Mouse (Mus musculus) layer of hippocampus, adult 11-12 months (tissue): ENCODE results near the gene Robo1.

Experiments used
- DNase-seq: peaks from one replicate; pipeline ENCODE4 v3.0.0; 2022; ENCODE audit warnings: low spot score

Robo1 gene

DNA sequence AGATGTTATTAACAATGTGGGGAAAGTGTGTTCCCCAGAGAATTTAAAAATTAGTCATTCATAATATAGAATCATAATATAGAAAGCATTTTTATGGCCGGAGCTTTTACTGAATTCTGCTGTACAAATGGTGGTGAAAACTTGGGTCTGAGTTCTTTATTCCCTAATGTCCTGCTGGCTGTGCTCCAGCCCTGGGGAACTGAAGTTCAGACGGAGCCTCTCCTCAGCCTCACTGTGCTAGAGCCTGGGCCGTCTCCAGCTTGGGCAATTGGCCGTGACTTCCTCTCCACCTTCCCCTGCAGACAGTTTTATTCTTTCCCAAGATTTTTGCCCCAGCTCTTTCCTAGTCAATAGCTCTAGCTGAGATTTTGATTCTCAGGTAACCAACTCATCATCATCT, 429.0 kb downstream of the Robo1 start:
- no peak for DNase-seq

DNA sequence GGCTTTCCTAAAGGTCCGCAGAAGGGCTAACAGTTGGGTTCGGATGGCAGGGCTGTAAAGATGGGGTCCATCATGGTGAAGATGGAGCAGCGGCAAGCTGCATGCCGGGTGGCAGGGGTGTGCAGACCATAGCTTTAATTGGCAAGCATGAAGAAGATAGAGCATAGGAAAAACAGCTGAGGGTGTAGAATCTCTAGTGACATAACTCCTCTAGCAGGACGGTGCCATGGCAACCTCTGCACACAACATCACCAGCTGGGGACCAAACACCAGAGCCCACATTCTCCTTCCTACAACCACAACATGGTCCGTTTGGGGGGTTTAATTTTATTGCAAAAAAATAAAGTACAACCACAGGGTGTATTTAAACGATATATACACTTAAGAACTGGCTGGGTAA, 432.1 kb downstream of the Robo1 start:
- peak; percentile 12 for DNase-seq

DNA sequence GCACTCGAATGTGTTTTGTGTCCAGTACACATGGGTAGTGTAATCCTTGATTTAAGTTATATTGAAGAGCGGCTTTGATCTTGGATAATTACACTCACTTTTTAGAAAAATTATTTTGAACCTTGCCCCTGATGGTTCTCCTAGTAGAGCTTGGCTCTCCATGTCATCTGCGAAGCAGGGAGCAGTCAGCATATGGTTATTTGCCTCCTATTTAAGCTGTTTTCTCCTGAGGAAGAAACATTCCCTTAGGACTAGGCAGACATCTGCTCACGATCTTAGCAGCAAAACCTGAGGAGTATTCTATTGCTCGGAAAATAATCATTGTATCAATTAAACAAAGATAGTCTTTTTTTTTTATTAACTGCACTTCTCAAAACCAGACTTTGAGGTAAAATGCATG, 439.6 kb downstream of the Robo1 start:
- DNase-seq, result no peak

DNA sequence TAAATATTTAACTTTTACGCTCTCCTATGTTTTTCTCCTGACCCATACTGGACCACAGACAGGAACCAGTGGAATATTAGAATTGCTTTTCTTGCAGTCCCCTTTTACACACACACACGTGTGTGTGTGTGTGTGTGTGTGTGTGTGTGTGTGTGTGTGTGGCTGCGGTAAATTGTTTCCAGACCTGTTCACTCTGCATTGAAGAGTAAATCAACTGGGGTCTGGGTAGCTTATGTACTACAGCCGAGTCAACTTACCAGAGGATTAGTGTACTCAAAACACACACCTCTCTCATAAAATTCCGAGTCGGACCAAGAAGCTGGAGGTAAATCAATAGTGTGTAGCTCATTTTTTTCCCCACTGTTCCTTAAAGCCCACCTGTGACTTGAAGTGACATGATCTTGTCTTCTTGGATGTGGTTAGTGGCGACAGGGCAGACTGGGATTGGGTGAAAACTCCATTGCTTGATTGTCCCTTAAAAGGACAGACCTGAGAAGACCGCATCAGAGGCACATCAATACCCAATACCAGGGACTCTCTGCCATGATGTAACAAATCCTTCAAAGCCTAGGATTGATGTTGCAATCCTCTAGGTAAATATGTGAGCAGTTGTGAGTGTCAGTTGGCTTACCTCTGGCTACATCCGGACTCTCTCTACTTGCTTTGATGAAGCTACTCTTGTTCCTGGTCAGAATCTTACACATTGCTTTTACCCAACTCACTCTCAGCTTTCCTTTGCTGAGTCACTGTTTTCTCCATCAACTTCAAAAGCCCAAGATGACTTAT, 457.2 kb downstream of the Robo1 start:
- DNase-seq, result no peak

DNA sequence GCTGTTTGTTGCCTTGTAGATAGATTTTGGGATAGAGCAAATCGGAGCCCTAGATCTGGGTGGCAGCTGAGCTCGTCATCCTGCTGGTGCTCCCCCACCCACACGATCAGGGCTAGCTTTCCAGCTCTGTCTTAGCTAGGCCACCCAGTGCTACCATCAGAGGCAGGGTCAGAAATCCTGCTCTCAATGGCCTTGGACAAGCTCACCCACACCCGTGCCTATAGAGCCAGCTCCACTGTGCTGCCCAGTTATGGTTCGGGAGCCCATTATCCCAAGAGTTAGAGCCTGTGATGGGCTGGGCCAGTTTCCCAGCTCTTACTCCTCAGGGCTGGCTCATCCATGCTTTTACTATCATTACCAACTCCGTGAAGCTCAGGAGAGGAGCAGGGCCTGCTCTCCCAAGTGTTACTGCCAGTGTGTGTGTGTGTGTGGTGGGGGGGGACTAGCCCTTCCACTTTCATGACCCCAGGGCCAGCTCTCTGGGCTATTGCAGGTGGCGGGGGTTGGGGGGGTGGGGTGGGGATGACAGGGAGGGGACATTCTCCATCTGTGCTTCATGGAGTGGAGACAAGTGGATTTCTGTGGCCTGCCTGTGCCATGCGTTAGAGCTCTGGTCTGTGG, 461.2 kb downstream of the Robo1 start:
- no peak for DNase-seq

DNA sequence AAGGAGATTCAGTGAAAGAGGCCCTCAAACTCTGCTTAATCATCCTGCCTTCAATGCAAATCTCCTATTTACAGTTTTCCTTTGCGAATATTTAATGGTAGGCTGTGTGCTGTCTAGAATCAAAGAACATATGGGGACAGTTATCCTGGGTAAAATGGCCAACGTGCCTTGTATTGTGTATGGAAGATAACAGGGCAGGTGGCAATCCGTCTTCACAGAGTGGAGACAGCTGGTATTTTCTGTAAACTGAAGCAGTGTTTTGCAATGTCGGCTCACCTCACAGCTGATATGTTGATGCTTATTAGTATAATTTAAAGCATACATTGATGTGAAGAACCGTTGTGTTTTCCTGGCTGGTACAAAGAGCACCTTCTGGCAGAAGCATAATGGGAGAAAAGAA, 464.2 kb downstream of the Robo1 start:
- no peak for DNase-seq

DNA sequence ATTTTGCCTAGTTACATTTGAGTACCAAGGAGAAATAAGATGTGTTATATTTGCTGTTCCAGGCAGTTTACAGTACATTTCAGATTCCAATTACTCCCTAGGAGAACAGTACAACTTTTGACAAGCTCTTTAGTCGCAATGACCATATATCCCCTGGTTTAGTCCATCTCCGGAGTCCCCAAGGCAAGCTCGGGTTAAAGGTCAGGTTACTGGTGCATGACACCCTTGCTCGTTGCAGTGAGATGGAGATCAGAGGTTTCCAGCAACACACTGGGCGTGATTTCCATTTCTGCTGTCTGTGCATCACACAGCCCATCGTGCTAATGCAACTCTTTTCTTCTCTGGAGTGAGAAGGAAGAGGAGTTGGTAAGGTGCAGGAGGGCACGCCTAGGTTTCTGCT, 464.9 kb downstream of the Robo1 start:
- no peak for DNase-seq

DNA sequence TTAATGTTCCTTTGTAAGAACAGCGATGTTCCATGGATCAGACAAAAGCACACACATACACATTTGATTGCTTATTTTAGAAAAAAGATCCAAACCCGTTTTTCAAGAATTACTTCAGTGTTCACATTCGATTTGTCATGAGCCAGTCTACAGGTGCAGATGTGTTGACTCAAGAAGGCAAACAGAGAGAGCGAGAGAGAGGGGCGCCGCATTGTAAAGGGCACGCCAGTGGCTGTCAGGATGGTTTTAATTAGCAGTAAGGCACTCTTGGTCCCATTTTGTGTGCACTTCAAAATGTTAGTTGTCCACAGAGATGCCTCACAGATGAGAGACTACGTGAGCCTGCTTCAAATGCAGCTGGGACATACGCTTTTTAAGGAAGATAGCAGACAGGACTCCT, 470.4 kb downstream of the Robo1 start:
- DNase-seq, result no peak

DNA sequence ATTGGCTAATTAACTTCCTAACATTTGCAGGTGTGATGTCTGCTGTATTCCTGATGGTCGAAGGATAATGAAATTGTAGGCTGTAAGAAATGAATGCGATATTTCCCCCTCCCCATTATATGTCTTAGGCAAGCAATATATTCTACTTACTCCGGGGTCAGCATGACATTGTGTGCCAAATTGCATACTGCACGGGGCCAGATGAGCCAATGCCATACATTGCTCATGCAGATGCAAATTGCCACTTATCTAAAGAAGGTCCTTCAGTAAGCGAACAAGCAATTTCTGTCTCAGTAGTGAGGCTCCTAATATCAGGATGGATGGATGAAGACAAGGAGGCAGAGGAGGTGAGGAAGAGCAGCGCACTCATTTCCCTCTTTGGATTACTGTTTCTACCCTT, 474.1 kb downstream of the Robo1 start:
- no peak for DNase-seq

DNA sequence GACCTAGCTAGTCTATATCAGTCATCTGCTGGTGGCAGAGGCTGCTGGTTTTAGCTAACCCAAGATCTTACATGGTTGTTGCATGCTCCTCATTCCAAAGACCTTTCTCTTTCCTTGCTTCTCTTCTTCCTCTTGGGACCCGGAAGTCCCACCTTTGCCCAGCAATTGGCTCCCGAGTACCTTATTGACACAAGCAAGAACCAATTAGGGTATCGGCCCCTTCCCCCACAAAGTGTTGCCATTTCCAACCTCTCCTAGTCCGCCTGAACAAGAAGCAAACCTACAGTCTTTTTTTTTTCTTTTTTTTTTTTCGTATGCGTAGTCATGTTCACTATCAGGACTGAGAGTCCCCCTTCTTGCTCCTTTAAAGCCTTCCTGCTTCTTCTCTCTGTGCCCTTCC, 478.0 kb downstream of the Robo1 start:
- DNase-seq, result no peak

DNA sequence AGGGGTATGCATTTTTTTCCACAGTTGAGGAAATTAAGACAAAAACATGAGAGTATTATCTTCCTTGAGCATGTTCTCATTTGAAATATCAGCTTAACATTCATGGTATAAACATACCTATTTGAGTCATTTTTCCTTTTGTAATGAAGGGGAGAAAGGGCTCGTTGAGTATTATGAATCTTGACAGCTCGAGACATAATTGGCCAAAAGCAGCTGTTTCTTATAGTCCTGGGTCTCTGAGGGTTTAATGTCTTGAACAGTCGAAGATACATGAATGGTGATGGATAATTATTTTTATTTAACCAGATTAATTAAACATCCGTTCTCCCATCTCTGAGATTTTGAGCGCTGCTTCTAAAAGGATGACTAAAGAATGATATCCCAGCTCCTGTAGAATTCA, 478.5 kb downstream of the Robo1 start:
- no peak for DNase-seq

DNA sequence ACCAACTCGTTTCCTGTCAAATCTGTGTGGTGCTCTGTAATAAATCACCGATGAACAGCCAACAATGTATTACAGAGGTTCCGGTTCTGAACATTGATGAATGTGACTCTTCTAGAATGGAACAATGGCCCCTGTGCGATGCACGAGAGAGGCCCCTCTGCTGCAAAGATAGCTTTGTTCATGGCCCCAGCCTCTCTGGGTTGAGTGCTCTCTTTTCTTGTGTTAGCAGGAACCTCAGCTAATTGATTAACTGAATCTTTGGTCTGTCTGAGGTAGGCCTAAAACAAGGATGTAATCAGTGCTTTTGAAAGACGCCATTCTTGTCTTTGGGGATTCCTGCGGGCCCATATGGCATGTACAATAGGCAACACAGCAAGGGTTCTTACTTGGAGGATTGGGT, 479.9 kb downstream of the Robo1 start:
- DNase-seq, result no peak

DNA sequence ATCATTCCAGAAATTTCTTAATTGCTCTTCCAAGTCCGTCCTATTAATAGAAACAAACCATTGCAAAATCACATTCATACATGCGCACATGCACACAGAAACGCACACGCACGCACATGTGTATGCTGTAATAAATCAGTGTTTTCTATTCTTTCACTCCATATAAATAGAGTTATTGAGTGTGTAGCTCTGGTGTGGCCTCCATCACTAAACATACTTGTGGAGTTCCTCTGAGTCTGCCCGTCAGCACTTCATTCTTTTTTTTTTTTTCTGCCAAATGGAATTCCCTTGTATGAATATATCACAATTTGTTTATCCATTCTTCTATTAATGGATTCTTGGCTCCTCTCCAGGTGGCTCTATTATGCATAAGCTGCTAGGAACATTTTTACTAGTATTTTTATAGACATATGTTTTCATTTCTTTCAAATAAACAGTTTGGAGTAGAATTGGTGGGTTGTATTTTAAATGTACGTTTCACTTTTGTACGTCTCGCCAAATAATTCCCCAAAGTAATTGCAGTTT, 483.1 kb downstream of the Robo1 start:
- DNase-seq, result no peak

DNA sequence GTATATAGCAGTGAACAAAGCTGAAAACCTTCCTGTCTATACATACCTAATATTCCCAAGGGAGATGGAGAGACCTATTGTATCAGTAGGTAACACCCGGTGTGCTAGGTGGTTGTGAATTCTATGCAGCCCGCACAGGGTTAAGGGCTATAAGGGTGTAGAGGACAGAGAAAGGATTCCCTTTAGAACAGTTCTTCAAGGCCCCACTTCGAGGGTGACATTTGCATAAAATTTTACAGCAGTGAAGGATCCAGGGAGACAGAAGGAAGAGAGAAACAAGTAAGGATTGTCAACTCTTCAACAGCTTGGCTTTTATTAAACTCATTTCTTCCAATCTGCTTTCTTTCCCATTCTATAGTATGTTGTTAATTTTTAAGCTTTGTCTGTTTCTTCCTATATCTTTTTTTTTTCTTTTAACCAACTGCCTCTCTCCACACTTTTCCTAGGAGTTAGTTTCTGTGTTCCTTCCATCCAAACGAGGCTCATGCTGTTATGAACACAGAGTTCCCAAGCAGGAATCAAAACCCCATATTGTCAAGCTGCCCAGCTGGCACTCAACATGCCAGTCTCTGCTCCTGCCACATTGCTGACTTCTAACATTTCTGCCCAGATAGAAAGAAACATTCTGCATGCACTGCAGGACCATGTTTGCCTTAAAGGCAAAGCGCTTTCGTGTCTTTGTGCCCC, 486.7 kb downstream of the Robo1 start:
- peak; percentile 70 for DNase-seq

DNA sequence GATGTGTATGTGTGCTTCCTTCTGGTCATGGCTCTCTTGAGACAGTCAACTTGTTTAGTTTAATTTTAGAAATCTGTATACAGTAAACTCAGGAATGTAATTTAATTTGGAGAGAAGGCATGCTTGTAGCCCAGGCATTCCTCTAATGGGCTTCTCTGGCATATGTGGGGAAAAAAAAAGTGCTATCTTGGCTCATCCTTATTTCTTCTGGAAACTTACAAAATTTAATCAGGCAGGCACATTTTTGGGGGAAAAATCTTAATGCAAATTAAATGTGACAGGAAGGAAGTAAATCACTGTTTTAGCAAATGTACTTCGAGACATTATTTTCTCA, 487.2 kb downstream of the Robo1 start:
- DNase-seq, result no peak

DNA sequence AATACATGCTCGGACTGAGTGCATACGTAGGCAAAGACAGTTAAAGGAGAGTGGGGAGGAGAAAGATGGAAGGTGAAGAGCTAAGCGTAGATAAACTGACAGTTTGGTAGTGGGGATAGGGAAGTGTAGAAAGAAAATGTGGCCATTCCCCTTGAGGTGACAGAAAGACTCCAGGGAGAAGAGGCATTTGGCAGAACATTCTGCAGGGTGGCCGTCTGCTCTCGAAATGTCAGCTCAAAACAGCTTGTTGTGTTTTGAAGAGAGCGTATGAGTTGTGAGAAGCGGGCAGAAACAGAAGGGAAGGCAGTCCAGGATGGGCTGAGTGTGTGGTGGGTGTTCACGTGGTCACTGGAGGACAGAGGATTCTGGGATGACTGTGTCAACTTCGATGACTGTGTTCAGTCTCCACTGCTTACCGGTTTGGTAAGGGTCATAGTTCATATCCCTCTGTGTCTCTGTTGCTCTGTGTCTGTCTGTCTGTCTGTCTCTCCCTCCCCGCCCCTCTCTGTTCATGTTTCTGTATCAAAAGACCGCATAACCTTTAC, 490.4 kb downstream of the Robo1 start:
- no peak for DNase-seq

DNA sequence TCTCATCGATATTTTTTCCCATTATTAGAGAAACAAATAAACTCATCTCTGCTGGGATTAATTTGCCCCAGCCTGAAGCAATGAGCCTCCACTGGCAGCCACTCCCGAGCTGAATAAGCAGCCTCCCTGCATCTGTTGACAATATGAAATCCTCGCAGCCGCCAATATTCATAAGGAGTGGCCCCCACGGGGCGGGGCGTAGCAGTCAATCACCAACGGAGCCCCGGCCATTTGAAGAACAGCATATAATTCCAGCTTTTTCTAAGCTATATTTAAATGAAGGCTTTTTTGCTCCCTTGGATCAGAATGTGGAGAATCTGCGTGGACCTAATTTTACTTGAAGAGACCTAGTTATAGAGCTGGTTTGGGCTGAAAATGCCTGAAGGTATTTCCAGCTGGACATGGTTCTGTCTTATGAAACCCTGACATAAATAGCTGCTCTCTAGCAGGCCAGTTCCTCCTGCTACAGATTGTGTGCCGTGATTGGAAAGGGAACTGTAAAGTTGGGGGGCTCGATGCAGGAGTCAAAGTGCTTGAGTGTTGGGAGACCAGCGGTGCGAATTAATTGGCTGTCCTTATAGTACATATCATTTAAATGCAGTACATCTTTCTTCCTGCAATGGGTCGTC, 492.1 kb downstream of the Robo1 start:
- peak; percentile 45 for DNase-seq

DNA sequence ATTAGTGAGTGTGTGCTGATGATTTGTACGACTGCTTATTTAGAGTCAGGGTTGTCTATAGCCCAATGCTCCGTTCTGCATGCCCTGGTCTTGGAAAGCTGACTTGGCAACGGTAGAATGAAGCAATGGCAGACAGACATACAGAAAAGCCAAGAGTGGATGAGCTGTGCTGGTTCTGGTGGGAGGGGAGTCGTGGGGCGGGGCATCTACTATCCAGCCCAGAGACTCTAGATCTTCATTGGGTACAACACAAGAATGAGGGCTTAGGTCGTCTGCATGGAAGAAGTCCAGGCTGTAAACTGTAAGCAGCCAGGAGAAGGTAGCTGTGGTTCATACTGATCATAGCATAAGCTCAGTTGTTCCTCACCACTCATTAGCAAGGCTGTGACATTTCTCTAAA, 492.7 kb downstream of the Robo1 start:
- DNase-seq, result no peak

DNA sequence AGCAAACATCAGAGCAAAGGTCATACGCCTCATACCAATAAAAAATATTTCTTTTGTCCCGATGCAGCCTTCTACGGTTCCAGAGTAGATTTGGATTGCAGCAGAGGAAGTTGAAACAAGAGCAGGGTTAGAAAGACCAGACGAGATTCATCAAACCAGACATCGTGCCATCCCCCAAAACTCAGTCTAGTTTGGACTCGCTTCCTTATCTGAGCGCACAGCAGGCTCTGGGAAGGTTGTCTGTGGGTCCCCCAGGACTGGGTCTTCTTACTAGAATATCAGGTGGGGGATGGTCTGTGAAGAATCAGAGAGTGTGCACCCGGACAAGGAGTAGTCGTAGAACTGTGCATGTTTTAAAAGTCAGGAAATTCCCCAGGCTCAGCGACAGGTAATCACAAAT, 500.2 kb downstream of the Robo1 start:
- DNase-seq, result no peak

DNA sequence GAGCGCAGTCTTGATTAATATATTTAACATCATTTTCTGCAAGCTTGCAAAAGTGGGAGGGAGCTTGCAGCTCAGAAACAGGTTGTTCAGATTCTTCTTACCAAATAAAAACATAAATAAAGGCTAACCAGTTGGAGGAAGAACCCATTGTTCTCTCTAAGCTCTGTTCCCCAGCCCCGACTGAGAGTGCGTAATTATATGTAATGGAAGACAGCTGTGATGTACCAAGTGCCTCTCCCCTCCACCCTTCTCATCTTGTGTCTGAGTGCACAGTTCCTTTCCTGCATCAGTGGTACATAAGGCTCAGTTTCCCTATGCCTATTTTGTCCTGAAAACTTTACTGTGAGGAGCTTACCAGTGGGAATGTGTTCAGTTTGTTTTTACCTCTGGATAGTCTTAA, 502.8 kb downstream of the Robo1 start:
- DNase-seq, result no peak

DNA sequence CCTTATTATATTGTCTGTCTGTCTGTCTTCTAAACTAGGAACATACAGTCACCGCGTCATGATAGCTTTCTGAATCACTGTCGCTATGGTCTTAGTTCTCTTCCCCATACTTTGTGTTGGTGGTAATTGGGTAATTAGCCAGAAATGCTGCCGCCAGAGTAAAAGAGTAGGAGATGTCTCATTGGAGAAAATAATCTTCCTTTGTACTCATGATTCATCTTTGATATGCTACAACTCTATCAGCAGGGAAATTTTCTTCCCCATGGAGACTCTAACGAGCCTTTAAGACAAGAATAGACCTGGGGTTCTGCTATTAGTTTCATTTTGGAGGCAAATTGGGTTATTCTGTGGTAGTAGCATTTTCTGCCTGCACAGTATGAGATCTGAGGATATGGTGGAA, 503.4 kb downstream of the Robo1 start:
- DNase-seq, result no peak

DNA sequence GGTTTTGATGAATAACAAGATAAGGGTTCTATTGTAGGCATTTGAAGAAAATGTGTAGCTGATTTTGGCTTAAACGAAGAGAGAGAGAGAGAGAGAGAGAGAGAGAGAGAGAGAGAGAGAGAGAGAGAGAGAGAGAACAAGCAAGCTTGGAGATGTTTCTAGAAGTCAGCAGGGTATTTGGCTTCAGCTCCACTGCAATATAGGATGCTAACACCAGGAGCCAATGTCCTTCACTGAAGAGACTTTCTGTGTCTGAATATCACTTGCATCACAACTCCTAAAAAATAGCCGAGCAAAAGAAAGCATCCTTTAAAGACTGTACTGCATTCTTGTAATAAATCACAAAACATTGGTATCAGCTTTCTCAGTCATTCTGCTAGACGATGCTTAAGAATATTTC, 503.8 kb downstream of the Robo1 start:
- DNase-seq, result no peak

DNA sequence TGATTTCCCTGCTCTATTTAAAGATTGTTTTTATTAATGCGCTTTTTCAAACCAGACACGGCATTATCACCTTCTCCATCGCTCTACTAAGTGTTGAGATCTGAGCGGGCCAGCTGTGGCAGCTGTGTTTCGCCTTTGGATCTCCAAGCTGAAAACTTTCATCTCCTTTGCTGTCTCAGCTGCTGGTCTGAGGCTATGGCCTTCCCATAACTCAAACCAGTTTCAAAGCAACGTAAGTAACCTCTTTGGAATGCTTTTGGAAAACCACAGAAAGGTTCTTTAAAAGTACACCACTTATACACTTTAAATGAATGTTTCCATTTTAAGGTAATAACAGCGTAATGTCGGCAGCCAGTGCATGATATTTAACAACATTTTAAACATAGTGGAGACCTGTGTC, 520.3 kb downstream of the Robo1 start:
- no peak for DNase-seq
